ENCODE assay signal across 10 mouse cellular contexts in the genomic region with DNA sequence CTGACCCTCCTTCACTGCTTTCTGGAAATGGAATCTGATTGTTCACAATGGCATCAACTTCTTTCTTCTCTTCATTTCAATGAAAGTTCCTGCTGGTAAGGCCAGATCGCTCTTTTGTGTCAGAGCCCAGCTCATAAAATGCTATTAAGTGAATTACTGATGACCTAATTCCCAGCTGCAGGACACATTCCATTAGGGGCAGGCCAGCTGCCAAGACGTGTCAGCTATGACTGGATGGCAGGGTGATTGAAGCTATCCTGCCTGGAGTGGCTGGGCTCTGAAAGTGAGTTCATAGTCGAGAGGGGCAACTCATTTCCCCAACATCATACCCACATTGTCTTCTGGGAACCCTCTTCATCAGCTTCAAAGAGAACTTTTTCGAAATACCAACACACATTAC.
DNase-seq lines count a peak whose midpoint lies in the region; ATAC-seq and TF ChIP-seq lines count a peak whose summit lies in the region.
"Had no signal": no experiment of that assay in that cellular context is flagged by ENCODE, and none has a peak within 500 bp of the region (broad histone marks: within the 10 kb centered on the region; RNA-seq: fewer than 3 reads in every experiment).

No protein-coding gene starts in this region.

- no peak overlapping the region for H3ac ChIP-seq in myocyte (ENCODE audit: control insufficient read depth, insufficient read length)

- H3K9me3 ChIP-seq in heart, embryonic 16.5 days (replicated peaks; ENCODE audit: control insufficient read depth, low read length): no peaks in the 10 kb centered on the region
- H3K9me3 ChIP-seq in hindbrain, embryonic 16.5 days (ENCODE audit: control insufficient read depth, low read length): no peaks in the 10 kb centered on the region
- H3K9me3 ChIP-seq: megakaryocyte, embryonic 14.5 days had no signal

- no peak overlapping the region for H3K27ac ChIP-seq in left cerebral cortex, adult 2 months
- no peak overlapping the region for H3K27ac ChIP-seq in heart, embryonic 16.5 days (ENCODE audit: low read length)
- no peak overlapping the region for H3K27ac ChIP-seq in hindbrain, embryonic 16.5 days (ENCODE audit: low read depth, low read length)

- no peak for TF ChIP-seq CTCF in left cerebral cortex, adult 2 months (IDR thresholded peaks at IDR 0.05)

- H3K4me3 ChIP-seq in left cerebral cortex, adult 2 months: no peak overlapping the region
- no peak overlapping the region for H3K4me3 ChIP-seq in heart, embryonic 16.5 days (ENCODE audit: low read length)
- no peak overlapping the region for H3K4me3 ChIP-seq in myocyte
- H3K4me3 ChIP-seq in hindbrain, embryonic 16.5 days (ENCODE audit: low read length): no peak overlapping the region
- H3K4me3 ChIP-seq: megakaryocyte, embryonic 14.5 days had no signal

- H3K9ac ChIP-seq in heart, embryonic 16.5 days (ENCODE audit: low read length): no peak overlapping the region
- no peak overlapping the region for H3K9ac ChIP-seq in hindbrain, embryonic 16.5 days (ENCODE audit: low read depth, low read length)

- H3K27me3 ChIP-seq in heart, embryonic 16.5 days (ENCODE audit: control insufficient read depth, insufficient read depth, low read length): no peaks in the 10 kb centered on the region
- no peaks in the 10 kb centered on the region for H3K27me3 ChIP-seq in myocyte (ENCODE audit: control insufficient read depth, insufficient read depth, insufficient read length)
- no peaks in the 10 kb centered on the region for H3K27me3 ChIP-seq in hindbrain, embryonic 16.5 days (replicated peaks; ENCODE audit: control insufficient read depth, insufficient read depth, low read length)
- H3K27me3 ChIP-seq: megakaryocyte, embryonic 14.5 days had no signal

- no peaks in the 10 kb centered on the region for H3K79me2 ChIP-seq in myocyte (ENCODE audit: control insufficient read depth, insufficient read depth)

- peak; percentile 5 for DNase-seq in left cerebral cortex, postnatal 4 days
- DNase-seq in left cerebral cortex, adult 2 months (ENCODE audit: extremely low spot score in 1 of 2, low spot score in 2 of 2): no peak
- peak; percentile 45 for DNase-seq in embryo, embryonic 10.5 days (ENCODE audit: low spot score)
- DNase-seq in layer of hippocampus, adult 9-10 months (ENCODE audit: low spot score): no peak
- DNase-seq: cerebellum, postnatal 36 days; thymus, postnatal 25 days had no signal

- intact Hi-C loops in left cerebral cortex, postnatal 4 days (cut with DNase I): loop anchor here (10.0 kb wide), 1 partner anchor 176 kb away; no protein-coding TSS in a partner anchor
- intact Hi-C loops in left cerebral cortex, adult 2 months (cut with DNase I): loop anchor here (10.0 kb wide), 1 partner anchor 344 kb away; no protein-coding TSS in a partner anchor

- peaks cover 10% of the 10 kb centered on the region for H3K4me1 ChIP-seq in heart, embryonic 16.5 days (ENCODE audit: control insufficient read depth, insufficient read depth, low read length)
- H3K4me1 ChIP-seq in hindbrain, embryonic 16.5 days (ENCODE audit: control insufficient read depth, insufficient read depth, low read depth, low read length): peaks cover 11% of the 10 kb centered on the region; the same call in 1 of the 2 replicates

- no peak for TF ChIP-seq POLR2A in myocyte (IDR thresholded peaks at IDR 0.05; ENCODE audit: insufficient read length, low read depth)

- WGBS in heart, embryonic 16.5 days: 25% methylated on average over 4 of the region's 4 CpGs
- WGBS in hindbrain, embryonic 16.5 days: 26% methylated on average over 4 of the region's 4 CpGs

- H3K4me2 ChIP-seq in heart, embryonic 16.5 days (ENCODE audit: low read depth, low read length): no peak overlapping the region
- H3K4me2 ChIP-seq in myocyte (ENCODE audit: low read depth): peak overlapping the region; percentile 43
- H3K4me2 ChIP-seq in hindbrain, embryonic 16.5 days (ENCODE audit: low read length): no peak overlapping the region

- no peaks in the 10 kb centered on the region for H3K36me3 ChIP-seq in heart, embryonic 16.5 days (ENCODE audit: control insufficient read depth, insufficient read depth)
- no peaks in the 10 kb centered on the region for H3K36me3 ChIP-seq in myocyte (ENCODE audit: control insufficient read depth, insufficient read depth)
- no peaks in the 10 kb centered on the region for H3K36me3 ChIP-seq in hindbrain, embryonic 16.5 days (ENCODE audit: control insufficient read depth, insufficient read depth, low read length)

- peak; percentile 82 for ATAC-seq in heart, embryonic 16.5 days (replicated peaks; ENCODE audit: extremely low read depth, insufficient read depth, low FRiP score)
- ATAC-seq in hindbrain, embryonic 16.5 days: no peak

TF ChIP-seq in myocyte, 11 proteins besides CTCF, POLR2A, EP300 and RAD21:
- TF ChIP-seq MAX (IDR thresholded peaks at IDR 0.05; ENCODE audit: low read depth) (no peak), TCF12 (IDR thresholded peaks at IDR 0.05; ENCODE audit: insufficient read depth, poor library complexity, severe bottlenecking) (peak; percentile 47), E2F4 (IDR thresholded peaks at IDR 0.05; ENCODE audit: insufficient read depth) (no peak), MYOG (IDR thresholded peaks at IDR 0.05; ENCODE audit: control insufficient read depth in 1 of 3, insufficient read depth in 1 of 3, insufficient read length in 2 of 3, low read depth in 2 of 3) (no peak), MYOD1 (IDR thresholded peaks at IDR 0.05; ENCODE audit: control insufficient read depth in 1 of 3, insufficient read length in 2 of 3, low read depth in 2 of 3) (peak in 2 of 3 experiments; percentile 85 to 87), REST (IDR thresholded peaks at IDR 0.05; ENCODE audit: insufficient read depth, insufficient read length) (no peak), SRF (IDR thresholded peaks at IDR 0.05; ENCODE audit: control insufficient read depth, insufficient read length, low read depth) (no peak), CEBPB (IDR thresholded peaks at IDR 0.05; ENCODE audit: insufficient read depth, poor library complexity, severe bottlenecking) (no peak), TCF3 (IDR thresholded peaks at IDR 0.05; ENCODE audit: insufficient read length, low read depth) (no peak), USF1 (IDR thresholded peaks at IDR 0.05; ENCODE audit: low read depth) (no peak), POLR2AphosphoS2 (IDR thresholded peaks at IDR 0.05; ENCODE audit: insufficient read length, low read depth) (no peak)
TF ChIP-seq in myocyte: peak in this region for 2.

Comparison
In these comparisons a context has a peak if more than half of its experiments do, and no peak if none do; other contexts are left out.
1. DNase-seq: peak in left cerebral cortex, postnatal 4 days (single experiment) and embryo, embryonic 10.5 days (single experiment); none in left cerebral cortex, adult 2 months (0 of 2) and layer of hippocampus, adult 9-10 months (single experiment).